Mouse (Mus musculus): Measurements from ENCODE around the gene Xpot. TPM values are rescaled to one million over a fixed set of nuclear protein-coding genes. Genes with fewer than 3 reads are reported as not detected.

The Xpot gene
- 30.3 and 30.5 TPM in 2 replicates for polyA plus RNA-seq (2015; fragmentation: Nextera tagmentation; extraction: Ambion mirVana)

DNA sequence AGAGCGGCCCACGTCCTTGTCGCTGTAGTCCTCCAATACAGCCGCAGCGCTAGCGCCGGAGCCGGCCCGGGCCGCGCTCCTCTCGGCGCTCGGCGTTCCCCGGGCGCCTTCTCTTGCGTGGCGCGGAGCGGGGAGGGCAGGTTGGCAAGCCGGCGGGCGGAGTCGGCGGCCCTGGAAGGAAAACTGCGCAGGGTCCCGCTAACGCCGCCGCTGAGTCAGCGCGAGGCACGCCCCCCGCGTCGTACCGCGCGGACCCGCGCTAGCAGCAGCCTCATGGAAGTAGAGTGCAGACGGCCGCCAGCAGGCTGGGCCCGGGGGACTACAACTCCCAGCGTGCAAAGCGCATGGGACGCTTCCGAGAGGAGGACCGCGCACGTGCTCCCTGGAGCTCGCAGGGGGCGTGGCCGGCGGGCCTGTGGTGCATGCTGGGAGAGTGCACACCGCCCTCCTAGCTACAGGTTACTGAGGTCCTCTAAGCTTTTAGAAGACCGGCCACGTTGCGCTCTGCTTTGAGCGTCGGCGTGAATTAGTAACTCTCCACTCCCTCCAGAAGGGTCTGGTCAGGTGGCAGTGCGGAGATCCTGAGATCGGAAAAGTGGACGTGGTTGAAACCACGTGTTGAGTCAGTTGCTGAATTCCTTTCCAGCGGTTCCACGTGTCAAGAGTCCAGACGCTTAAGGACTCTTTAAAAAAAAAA lies at the start of gene Xpot:
Gene Xpot (minus strand): TSS at position 147 of the 697 bp plus-strand sequence.
- Histone ChIP-seq H3K36me3 (replicated peaks) (peaks cover 2% of the 10 kb centered on the region; the same call in 1 of the 2 replicates), H3K9ac (peak within 1 kb of the TSS; percentile 84), H3K9me3 (no peaks in the 10 kb centered on the region), H3K4me2 (peak within 1 kb of the TSS; percentile 59), H3K4me3 (peak within 1 kb of the TSS; percentile 78), H3K27ac (peak within 1 kb of the TSS; percentile 93), H3K27me3 (replicated peaks) (no peaks in the 10 kb centered on the region; the same call in 1 of the 2 replicates), H3K4me1 (peaks cover 15% of the 10 kb centered on the region)
- peak; percentile 99 for ATAC-seq (replicated peaks)
- under 1% methylated on average over 70 of the region's 70 CpGs for WGBS

- 91% methylated on average over 10 of the region's 10 CpGs for WGBS
- H3K27ac ChIP-seq: no peak overlapping the region
Measured at GRCm38 (mm10) chr10:121669103-121669502, 43.0 kb upstream of the Xpot start.

GRCm38 (mm10) chr10:121665631-121666145 lies 39.6 kb upstream of the Xpot start:
- Histone ChIP-seq H3K36me3 (replicated peaks) (no peaks in the 10 kb centered on the region), H3K27me3 (replicated peaks) (no peaks in the 10 kb centered on the region), H3K4me1 (peaks cover 8% of the 10 kb centered on the region), H3K4me2 (no peak overlapping the region), H3K9me3 (no peaks in the 10 kb centered on the region), H3K9ac (no peak overlapping the region), H3K27ac (no peak overlapping the region), H3K4me3 (no peak overlapping the region)
- ATAC-seq (replicated peaks): no peak
- 73% methylated on average over 8 of the region's 8 CpGs for WGBS

More at GRCm38 (mm10) chr10:121669103-121669502, 43.0 kb upstream of the Xpot start:
- no peaks in the 10 kb centered on the region for H3K36me3 ChIP-seq (replicated peaks)
- H3K4me3 ChIP-seq: no peak overlapping the region
- ATAC-seq (replicated peaks): no peak
- no peaks in the 10 kb centered on the region for H3K9me3 ChIP-seq
- no peaks in the 10 kb centered on the region for H3K27me3 ChIP-seq (replicated peaks)
- 0 out of 2 replicates have a peak, but pooled peaks cover 1% of the 10 kb centered on the region for H3K4me1 ChIP-seq
- no peak overlapping the region for H3K4me2 ChIP-seq
- H3K9ac ChIP-seq: no peak overlapping the region

GRCm38 (mm10) chr10:121663599-121663998 lies 37.5 kb upstream of the Xpot start:
- Histone ChIP-seq H3K27ac (no peak overlapping the region), H3K4me1 (peaks cover 8% of the 10 kb centered on the region), H3K9me3 (no peaks in the 10 kb centered on the region), H3K36me3 (replicated peaks) (no peaks in the 10 kb centered on the region), H3K9ac (no peak overlapping the region), H3K4me3 (no peak overlapping the region), H3K27me3 (replicated peaks) (no peaks in the 10 kb centered on the region), H3K4me2 (0 out of 2 replicates have a peak overlapping the region, but pooled peaks have one; percentile 1)
- ATAC-seq (replicated peaks): no peak
- 43% methylated on average over 13 of the region's 13 CpGs for WGBS

- WGBS: 81% methylated on average over 2 of the region's 2 CpGs
- no peaks in the 10 kb centered on the region for H3K27me3 ChIP-seq (replicated peaks)
- H3K4me1 ChIP-seq: peaks cover 8% of the 10 kb centered on the region
- ATAC-seq (replicated peaks): no peak
- no peaks in the 10 kb centered on the region for H3K9me3 ChIP-seq
- H3K9ac ChIP-seq: no peak overlapping the region
- H3K4me2 ChIP-seq: no peak overlapping the region
- H3K27ac ChIP-seq: no peak overlapping the region
- H3K36me3 ChIP-seq (replicated peaks): no peaks in the 10 kb centered on the region
- H3K4me3 ChIP-seq: no peak overlapping the region
Measured at GRCm38 (mm10) chr10:121662711-121663110, 36.6 kb upstream of the Xpot start.

GRCm38 (mm10) chr10:121655907-121656306 lies 29.8 kb upstream of the Xpot start:
- 84% methylated on average over 4 of the region's 4 CpGs for WGBS
- no peak for ATAC-seq (replicated peaks)

DNA sequence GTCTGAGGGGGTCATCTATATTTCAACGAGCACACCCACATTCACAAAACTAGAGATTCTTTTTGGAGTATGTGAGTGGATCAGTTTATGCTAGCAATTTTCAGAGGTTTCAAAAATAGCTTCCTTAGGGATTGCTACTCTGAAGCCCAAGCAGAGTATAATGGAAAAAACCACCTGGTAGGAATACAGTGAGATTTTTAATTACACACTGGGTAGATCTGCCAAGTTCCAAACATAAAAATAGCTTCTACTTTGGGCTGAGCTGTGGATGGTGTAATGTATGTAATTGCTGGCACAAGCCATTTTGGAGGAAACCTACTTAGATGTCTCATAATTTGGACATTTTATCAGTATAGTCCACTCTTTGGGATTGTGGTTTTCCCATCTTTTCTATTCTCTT lies 26.9 kb upstream of the Xpot start:
- no peak for ATAC-seq (replicated peaks)
- H3K9ac ChIP-seq: no peak overlapping the region
- no peak overlapping the region for H3K4me2 ChIP-seq
- H3K4me3 ChIP-seq: no peak overlapping the region
- no peak overlapping the region for H3K27ac ChIP-seq
- no peaks in the 10 kb centered on the region for H3K27me3 ChIP-seq (replicated peaks)
- H3K9me3 ChIP-seq: no peaks in the 10 kb centered on the region
- H3K4me1 ChIP-seq: no peaks in the 10 kb centered on the region
- 82% methylated on average over 1 of the region's 1 CpGs for whole genome bisulfite sequencing
- H3K36me3 ChIP-seq (replicated peaks): no peaks in the 10 kb centered on the region

More at GRCm38 (mm10) chr10:121655907-121656306, 29.8 kb upstream of the Xpot start:
- Histone ChIP-seq H3K27ac (no peak overlapping the region), H3K4me3 (no peak overlapping the region), H3K4me1 (no peaks in the 10 kb centered on the region), H3K36me3 (replicated peaks) (no peaks in the 10 kb centered on the region), H3K4me2 (no peak overlapping the region), H3K27me3 (replicated peaks) (no peaks in the 10 kb centered on the region), H3K9me3 (no peaks in the 10 kb centered on the region), H3K9ac (no peak overlapping the region)

GRCm38 (mm10) chr10:121646294-121646693 lies 20.2 kb upstream of the Xpot start:
- no peaks in the 10 kb centered on the region for H3K9me3 ChIP-seq
- H3K4me3 ChIP-seq: no peak overlapping the region
- no peak overlapping the region for H3K9ac ChIP-seq
- WGBS: 72% methylated on average over 6 of the region's 6 CpGs
- peaks cover 27% of the 10 kb centered on the region for H3K27me3 ChIP-seq (replicated peaks)
- H3K36me3 ChIP-seq (replicated peaks): no peaks in the 10 kb centered on the region
- ATAC-seq (replicated peaks): no peak
- no peak overlapping the region for H3K27ac ChIP-seq
- H3K4me2 ChIP-seq: no peak overlapping the region
- peaks cover 14% of the 10 kb centered on the region for H3K4me1 ChIP-seq

- Histone ChIP-seq H3K9me3 (no peaks in the 10 kb centered on the region), H3K27me3 (replicated peaks) (peaks cover 34% of the 10 kb centered on the region)
- ATAC-seq (replicated peaks): peak; percentile 28; the same call in 1 of the 2 replicates
Measured at GRCm38 (mm10) chr10:121642054-121642947, 16.2 kb upstream of the Xpot start.

GRCm38 (mm10) chr10:121641272-121642053 lies 15.3 kb upstream of the Xpot start, which contains the start of gene D930020B18Rik:
D930020B18Rik (plus strand) TSS chr10:121641588.
- H3K27me3 ChIP-seq (replicated peaks): peaks cover 34% of the 10 kb centered on the region
- under 1% methylated on average over 69 of the region's 69 CpGs for WGBS
- H3K9me3 ChIP-seq: no peaks in the 10 kb centered on the region
- peak within 1 kb of the TSS; percentile 26; the same call in 1 of the 2 replicates for H3K9ac ChIP-seq
- H3K4me3 ChIP-seq: peak within 1 kb of the TSS; percentile 45
- H3K4me1 ChIP-seq: peaks cover 20% of the 10 kb centered on the region
- no peak within 1 kb of the TSS for H3K27ac ChIP-seq
- 0 out of 2 replicates have a peak, but pooled peaks have one; percentile 21 for ATAC-seq (replicated peaks)
- H3K4me2 ChIP-seq: peak within 1 kb of the TSS; percentile 92
- no peaks in the 10 kb centered on the region for H3K36me3 ChIP-seq (replicated peaks)

More at GRCm38 (mm10) chr10:121642054-121642947, 16.2 kb upstream of the Xpot start:
- 5% methylated on average over 28 of the region's 28 CpGs for WGBS
- Histone ChIP-seq H3K27ac (no peak overlapping the region), H3K9ac (peak overlapping the region; percentile 26; the same call in 1 of the 2 replicates), H3K4me2 (peak overlapping the region; percentile 92), H3K36me3 (replicated peaks) (no peaks in the 10 kb centered on the region), H3K4me1 (peaks cover 20% of the 10 kb centered on the region), H3K4me3 (peak overlapping the region; percentile 45)

DNA sequence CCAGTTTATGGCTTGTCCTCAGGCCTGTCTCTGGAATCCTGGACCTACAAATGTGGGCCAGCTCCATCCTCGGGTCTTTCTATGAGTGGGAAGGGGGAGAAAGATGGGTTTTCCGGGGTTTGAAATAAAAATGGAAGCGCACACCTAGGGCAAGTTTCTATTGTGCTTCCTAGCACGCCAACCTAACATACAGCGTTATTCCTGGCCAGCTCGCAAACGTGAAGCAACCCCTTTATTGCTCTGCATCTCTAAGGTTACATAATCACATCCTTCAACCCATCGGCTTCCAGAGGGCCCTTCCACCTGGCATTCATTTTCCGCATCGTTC lies 14.8 kb upstream of the Xpot start:
- H3K4me3 ChIP-seq: peak overlapping the region; percentile 45
- H3K9ac ChIP-seq: no peak overlapping the region
- peak overlapping the region; percentile 92 for H3K4me2 ChIP-seq
- H3K9me3 ChIP-seq: no peaks in the 10 kb centered on the region
- no peak for ATAC-seq (replicated peaks)
- H3K27ac ChIP-seq: no peak overlapping the region
- no peaks in the 10 kb centered on the region for H3K36me3 ChIP-seq (replicated peaks)
- H3K4me1 ChIP-seq: peaks cover 20% of the 10 kb centered on the region
- 11% methylated on average over 10 of the region's 10 CpGs for WGBS
- H3K27me3 ChIP-seq (replicated peaks): peaks cover 34% of the 10 kb centered on the region
